Mouse (Mus musculus): ENCODE results near the gene Strip1. TPM values are rescaled to one million over a fixed set of nuclear protein-coding genes. Genes with fewer than 3 reads are reported as not detected.
A peak's percentile ranks its signal among the peaks of the same experiment; 100 is the strongest.
"Not testable (repeated sequence)": the region's sequence is repeated elsewhere in the genome, so short reads cannot be mapped to it uniquely, and the experiment has no call there.

Gene Strip1
- total RNA-seq (2021), result 10 to 100 TPM; 21.4 to 26.2 TPM
- long read RNA-seq, experiment 1, transcript Strip1-201 (21 exons, 3,215 nt), result major isoform, 28 of 34 reads
- long read RNA-seq, experiment 1, partial matches to known transcripts, result 4 of 34 reads
- long read RNA-seq, experiment 1, other reads (novel, unspliced or antisense), result 1 of 34 reads
- long read RNA-seq, experiment 2, transcript Strip1-201 (21 exons, 3,215 nt), result major isoform, 31 of 40 reads
- long read RNA-seq, experiment 2, partial matches to known transcripts, result 2 of 40 reads
- long read RNA-seq, experiment 2, other reads (novel, unspliced or antisense), result 3 of 40 reads

- DNase-seq, result peak; percentile 91 to 94
- intact Hi-C loops (cut with DNase I), result loop anchor here (10.0 kb wide), 1 partner anchor 233 kb away; no protein-coding TSS in a partner anchor
These were observed at the start of gene Strip1 for GRCm38 (mm10) chr3:107631523-107631958. Gene Strip1, minus strand, starts transcription at chr3:107631694.

DNA sequence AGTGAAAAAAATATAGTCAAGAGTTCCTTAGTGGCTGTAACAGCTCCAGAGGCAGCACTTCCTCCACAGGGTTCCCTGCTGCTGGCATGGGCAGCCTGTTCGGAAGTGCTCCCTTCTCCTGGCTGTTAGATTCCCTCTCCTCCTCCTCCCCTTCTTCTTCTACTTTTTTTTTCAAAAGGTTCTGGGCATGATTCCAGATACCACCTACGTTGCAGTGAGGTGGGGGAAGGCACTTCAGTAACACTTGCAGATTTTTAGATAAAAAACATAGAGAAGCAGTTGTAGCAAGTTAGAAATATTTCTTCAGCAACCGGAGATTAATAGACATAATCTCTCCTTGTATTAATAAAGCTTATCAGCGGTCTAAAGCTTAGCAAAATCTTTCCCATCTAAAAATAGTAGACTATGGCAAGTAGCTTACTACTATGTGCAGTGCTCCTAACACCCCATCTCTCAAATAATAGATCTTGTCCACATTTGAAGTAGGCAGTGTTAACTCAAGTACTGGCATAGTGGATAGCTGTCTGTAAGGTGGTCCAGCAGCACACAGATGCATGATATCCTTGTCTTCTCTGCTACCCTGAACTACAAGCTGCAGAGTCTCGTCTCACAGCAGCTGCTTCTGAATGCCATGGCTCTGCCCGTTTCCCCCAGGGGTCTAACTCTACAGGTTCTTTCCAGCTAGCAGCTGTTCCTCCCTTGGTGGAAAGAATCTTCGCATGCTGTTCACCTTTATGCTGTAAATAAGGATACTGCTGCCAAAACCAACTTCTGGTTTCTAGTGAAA, 49.5 kb upstream of the Strip1 start:
- intact Hi-C loops (cut with DNase I), result no loop called here
- peak; percentile 15 to 39 for DNase-seq

DNA sequence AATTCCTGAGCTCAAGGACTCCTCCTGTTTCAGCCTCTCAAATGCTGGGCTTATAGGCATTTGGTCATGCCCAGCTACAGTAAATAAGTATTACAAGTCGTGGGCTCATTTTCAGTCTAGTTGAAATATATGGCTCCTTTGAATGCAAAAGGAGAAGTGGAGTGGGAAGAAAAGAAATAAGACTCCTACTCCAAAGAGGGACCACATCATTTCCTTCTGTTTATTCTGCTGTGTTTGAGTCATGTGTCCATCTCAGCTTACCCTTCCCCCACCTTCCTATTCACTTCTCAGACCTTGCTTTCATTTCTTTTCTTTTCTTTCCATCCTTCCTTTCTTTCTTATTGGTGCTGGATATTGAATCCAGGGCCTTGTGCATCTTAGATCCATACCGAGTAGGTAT, 40.0 kb upstream of the Strip1 start:
- DNase-seq, result no peak
- intact Hi-C loops (cut with DNase I), result no loop called here

DNA sequence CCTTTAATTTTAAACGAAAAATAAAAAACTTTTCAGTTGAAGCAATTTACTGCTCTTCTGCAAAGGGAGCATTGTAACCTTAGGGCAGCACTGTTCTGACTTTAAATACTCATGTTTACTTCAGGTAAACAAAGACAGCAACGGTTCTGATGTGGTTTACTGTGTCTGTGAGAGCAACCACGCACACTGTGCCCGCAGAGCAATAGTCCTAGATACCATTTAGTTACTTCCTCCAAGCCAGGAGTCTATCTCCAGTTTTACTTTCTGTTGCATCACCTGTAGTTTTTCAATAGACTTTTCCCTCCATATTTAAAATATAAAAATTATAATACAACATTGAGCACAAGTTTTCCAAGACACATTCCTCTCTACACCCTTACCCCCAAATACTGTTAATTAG, 39.0 kb upstream of the Strip1 start:
- DNase-seq, result no peak
- intact Hi-C loops (cut with DNase I), result no loop called here

GRCm38 (mm10) chr3:107668786-107669185, 37.3 kb upstream of the Strip1 start:
- intact Hi-C loops (cut with DNase I), result no loop called here
- no peak for DNase-seq

DNA sequence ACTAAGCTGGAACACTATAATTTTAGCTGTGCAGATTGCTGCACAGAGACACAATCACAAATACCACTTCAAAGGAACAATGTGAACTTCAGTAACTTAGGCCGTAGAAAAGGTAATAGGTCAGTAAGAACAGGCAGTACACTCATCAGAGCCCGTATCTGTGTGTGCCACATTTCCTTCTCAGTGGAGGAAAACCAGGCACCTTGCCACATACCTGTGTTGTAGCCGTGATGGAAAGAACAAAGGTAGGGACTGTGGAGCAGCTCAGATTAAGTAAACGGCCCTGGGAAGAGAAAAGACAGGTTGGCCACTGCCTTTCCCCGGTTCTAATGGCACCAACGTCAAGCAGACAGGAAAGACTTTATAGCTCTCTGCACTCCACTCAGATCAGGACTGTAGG, 35.9 kb upstream of the Strip1 start:
- DNase-seq, result no peak
- intact Hi-C loops (cut with DNase I), result no loop called here

- intact Hi-C loops (cut with DNase I), result no loop called here
- no peak for DNase-seq
These were observed 33.1 kb upstream of the Strip1 start for GRCm38 (mm10) chr3:107664641-107665040.

DNA sequence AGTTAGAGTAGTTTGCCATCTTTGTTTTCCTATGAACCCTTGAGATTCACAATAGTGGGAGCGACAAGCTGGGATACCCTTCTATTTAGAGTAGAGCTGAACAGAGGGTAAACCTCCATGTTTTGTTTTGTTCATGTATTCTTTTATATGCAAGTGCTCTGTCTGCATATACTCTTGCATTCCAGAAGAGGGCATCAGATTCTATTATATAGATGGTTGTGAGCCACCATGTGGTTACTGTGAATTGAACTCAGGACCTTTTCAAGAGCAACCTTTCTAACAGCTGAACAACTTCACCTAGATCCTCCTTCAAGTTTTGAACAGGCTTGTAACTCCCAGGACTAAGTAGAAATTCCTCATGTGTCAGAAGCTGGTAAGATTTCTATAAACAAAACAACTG, 27.5 kb upstream of the Strip1 start:
- no peak for DNase-seq
- intact Hi-C loops (cut with DNase I), result no loop called here

DNA sequence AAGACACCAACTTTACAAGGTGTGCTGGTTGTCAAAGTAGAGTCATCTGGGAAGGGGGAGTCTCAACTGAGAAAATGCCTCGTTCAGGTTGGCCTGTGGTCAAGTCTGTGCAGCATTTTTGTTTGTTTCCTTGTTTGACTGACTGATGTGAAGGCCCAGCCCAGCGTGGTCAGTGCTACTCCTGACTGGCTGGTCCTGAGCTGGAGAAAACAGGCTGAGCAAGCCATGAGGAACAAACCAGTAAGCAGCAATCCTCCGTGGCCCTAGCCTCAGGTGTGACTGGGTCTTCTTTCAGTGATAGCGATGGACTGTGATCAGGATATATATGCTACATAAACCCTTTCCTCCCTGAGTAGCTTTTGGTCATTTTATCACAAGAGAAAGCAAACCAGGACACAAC, 25.4 kb upstream of the Strip1 start:
- intact Hi-C loops (cut with DNase I), result no loop called here
- DNase-seq, result no peak

- intact Hi-C loops (cut with DNase I), result no loop called here
- DNase-seq, result no peak
These were observed 24.7 kb upstream of the Strip1 start for GRCm38 (mm10) chr3:107656151-107656550.

GRCm38 (mm10) chr3:107655491-107655890, 24.0 kb upstream of the Strip1 start:
- intact Hi-C loops (cut with DNase I), result no loop called here

GRCm38 (mm10) chr3:107654861-107655260, 23.4 kb upstream of the Strip1 start:
- no peak for DNase-seq
- intact Hi-C loops (cut with DNase I), result no loop called here

More at GRCm38 (mm10) chr3:107655491-107655890, 24.0 kb upstream of the Strip1 start:
- DNase-seq, result no peak

- intact Hi-C loops (cut with DNase I), result no loop called here
- no peak for DNase-seq
These were observed 21.5 kb upstream of the Strip1 start for GRCm38 (mm10) chr3:107652968-107653367.

DNA sequence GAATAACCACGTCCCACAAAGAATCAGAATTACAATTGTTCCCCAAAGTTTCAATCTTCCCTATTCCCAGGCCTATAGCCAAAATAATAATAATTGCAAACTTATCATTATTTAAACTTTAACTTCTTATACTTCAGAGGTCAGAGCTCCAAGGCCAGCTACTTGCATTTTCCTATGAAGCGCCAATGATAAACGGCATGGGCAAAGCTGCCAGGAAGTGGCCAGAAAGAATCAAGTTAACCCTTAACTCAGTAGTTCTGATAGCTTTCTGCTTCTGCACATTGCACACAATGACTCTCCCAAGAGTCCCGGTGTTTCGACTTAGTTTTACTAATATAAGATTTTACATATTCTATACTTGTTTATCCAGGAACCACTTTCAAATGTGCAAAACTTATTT, 18.8 kb upstream of the Strip1 start:
- intact Hi-C loops (cut with DNase I); DNase-seq: not testable (repeated sequence)

DNA sequence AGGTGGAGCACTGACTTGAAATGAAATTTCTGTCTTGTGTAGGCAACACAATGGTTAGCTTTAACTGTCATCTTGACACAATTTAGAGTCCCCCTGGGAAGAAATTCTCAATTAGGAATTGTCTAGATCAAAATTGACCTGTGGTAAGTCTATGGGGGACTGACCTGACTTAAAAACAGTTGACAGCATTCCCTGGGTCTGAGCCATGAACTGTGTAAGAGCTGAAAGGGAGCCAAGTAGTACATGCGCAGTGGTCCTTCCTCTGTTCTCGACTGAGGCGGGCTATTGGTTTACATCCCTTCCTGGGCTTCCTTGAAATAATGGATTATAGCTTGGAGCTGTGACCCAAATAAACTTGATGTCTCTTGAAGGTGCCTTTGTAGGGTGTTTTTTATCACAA, 15.5 kb upstream of the Strip1 start:
- DNase-seq, result peak in 1 of 2 experiments; percentile 42
- intact Hi-C loops (cut with DNase I), result no loop called here

- intact Hi-C loops (cut with DNase I), result loop anchor here (10.0 kb wide), 1 partner anchor 227 kb away; no protein-coding TSS in a partner anchor
- no peak for DNase-seq
These were observed 6.2 kb upstream of the Strip1 start for GRCm38 (mm10) chr3:107637606-107638172.

DNA sequence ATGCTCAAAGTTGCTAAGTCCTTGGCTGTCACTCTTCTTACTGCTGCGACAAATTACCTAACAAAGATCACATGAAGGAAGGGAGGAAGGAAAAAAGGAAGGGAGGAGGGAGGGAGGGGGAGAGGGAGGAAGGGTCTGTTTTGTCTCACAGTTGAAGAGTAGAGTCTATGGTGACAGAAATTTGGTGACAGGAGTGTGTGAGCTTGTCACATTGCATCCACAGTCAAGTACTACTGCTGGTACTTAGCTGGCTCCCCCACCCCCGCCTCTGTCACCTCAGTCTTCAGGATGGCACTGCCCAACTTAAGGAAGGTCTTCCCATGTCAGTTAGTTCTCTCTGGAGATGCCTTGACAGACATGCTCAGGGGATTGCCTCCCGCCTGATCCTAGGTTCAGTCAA, 4.7 kb upstream of the Strip1 start:
- no peak for DNase-seq
- intact Hi-C loops (cut with DNase I), result loop anchor here (10.0 kb wide), 1 partner anchor 229 kb away; no protein-coding TSS in a partner anchor

- DNase-seq, result no peak
- intact Hi-C loops (cut with DNase I), result loop anchor here (10.0 kb wide), 1 partner anchor 229 kb away; no protein-coding TSS in a partner anchor
These were observed 4.3 kb upstream of the Strip1 start for GRCm38 (mm10) chr3:107635836-107636235.

GRCm38 (mm10) chr3:107633906-107634305, 2.4 kb upstream of the Strip1 start:
- intact Hi-C loops (cut with DNase I), result loop anchor here (10.0 kb wide), 1 partner anchor 231 kb away; no protein-coding TSS in a partner anchor
- no peak for DNase-seq

DNA sequence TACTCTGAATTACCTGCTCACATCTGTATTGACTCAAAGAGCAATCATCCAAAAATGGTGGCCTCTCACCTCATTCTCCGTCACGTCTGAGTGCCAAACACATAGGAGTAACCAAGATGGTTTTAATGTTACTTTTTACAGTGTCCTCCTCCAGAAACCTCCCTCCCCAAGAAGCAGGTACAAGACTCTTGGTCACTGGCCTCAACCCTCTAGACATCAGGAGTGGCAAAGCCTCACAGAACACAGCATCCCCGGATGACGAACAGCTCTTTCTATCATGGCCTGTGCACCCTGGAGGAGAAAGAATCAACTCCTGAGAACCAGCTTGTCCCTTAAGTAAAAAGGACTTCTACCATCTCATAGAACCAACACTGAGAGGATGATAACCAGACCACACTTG, 1.3 kb upstream of the Strip1 start:
- no peak for DNase-seq
- intact Hi-C loops (cut with DNase I), result loop anchor here (10.0 kb wide), 1 partner anchor 232 kb away; no protein-coding TSS in a partner anchor
